Mouse (Mus musculus) cortical plate, adult 2 months (tissue): ENCODE data around the gene St5. TPM values are rescaled to one million over a fixed set of nuclear protein-coding genes. Genes with fewer than 3 reads are reported as not detected.

Source experiments
- H3K27ac ChIP-seq: fragments of 200-500 bp; 2 replicates; pipeline ENCODE4 v1.5.1; 2012; ENCODE audit warnings: low read length, control low read depth, inconsistent platforms; ENCODE audit not compliant: insufficient read depth
- H3K4me1 ChIP-seq: fragments of 200-500 bp; 2 replicates; pipeline ENCODE4 v1.6.1; 2011; ENCODE audit warnings: low read length; ENCODE audit not compliant: control insufficient read depth, insufficient read depth
- H3K4me3 ChIP-seq: fragments of 200-500 bp; 2 replicates; pipeline ENCODE4 v1.5.1; 2011; ENCODE audit warnings: mild to moderate bottlenecking, low read length, control low read depth; ENCODE audit not compliant: insufficient read depth
- CTCF ChIP-seq: fragments of 200-500 bp; IDR thresholded peaks from 2 replicates; pipeline ENCODE4 v1.5.1; 2011; ENCODE audit warnings: mild to moderate bottlenecking, control low read depth, low read length; ENCODE audit not compliant: insufficient read depth; ENCODE audit errors: extremely low read depth
- POLR2A ChIP-seq: fragments of 200-500 bp; IDR thresholded peaks from 2 replicates; pipeline ENCODE4 v1.6.1; 2011; ENCODE audit warnings: mild to moderate bottlenecking, low read length, control low read depth; ENCODE audit not compliant: insufficient read depth; ENCODE audit errors: extremely low read depth
- polyA plus RNA-seq: library from polyadenylated mRNA; depleted of rRNA; stranded (reverse); fragments of >200 nt; gene quantifications from 2 replicates; pipeline ENCODE4 v1.2.3, GENCODE M21; 2012

St5 gene
- polyA plus RNA-seq, 1 experiment, result 18.3 TPM

- H3K27ac ChIP-seq, result no peak overlapping the region; the same call in 1 of the 2 replicates
- TF ChIP-seq POLR2A, result no peak
- H3K4me1 ChIP-seq, result no peaks in the 10 kb centered on the region; the same call in 1 of the 2 replicates
- no peak overlapping the region for H3K4me3 ChIP-seq
Observed at GRCm38 (mm10) chr7:109631330-109631729, 72.1 kb downstream of the St5 start.

DNA sequence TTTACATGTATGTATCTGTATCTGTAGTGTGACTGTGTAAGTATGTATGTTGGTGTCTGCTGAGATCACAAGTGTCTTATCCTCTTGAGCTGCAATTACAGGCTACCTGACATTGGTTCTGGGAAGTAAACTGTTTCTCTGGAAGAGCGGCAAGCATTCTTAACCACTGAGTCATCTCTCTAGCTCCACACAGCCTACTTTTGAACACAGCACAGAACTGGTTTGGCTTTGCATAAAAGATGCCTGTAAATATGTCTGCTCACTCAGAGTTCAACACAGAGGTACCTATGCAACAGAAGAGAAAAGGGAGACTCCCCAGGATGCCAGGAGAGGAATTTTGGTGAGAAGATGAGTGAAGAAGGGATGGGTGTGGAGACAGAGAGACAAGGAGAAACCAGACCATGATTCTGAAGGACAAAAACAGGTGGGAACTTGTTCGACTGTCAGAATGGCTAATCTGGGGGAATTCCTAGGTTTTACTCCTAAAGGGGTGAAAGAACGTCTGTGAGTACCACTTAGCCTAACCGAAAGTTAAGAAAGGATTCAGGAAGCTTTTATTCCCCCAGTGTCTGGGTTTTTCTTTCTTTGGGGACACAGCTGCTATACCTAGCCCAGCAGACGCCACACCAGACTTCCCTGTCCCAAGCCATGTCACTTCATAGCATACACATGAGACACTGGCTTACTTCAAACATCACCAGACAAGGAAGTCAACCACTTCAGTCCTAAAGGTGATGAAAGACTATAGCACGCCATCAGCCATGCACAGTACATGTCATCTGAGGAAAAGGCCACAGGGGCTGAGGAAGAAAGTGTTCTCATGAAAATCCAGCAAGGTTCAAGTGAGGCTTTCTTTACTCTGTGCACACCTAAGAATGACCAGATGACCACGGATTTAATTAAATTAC, 73.3 kb downstream of the St5 start:
- Histone ChIP-seq H3K4me1 (no peaks in the 10 kb centered on the region; the same call in 1 of the 2 replicates), H3K27ac (no peak overlapping the region), H3K4me3 (no peak overlapping the region)
- TF ChIP-seq CTCF, result no peak
- no peak for TF ChIP-seq POLR2A

GRCm38 (mm10) chr7:109628935-109629609, 74.3 kb downstream of the St5 start:
- Histone ChIP-seq H3K4me3 (no peak overlapping the region), H3K4me1 (no peaks in the 10 kb centered on the region; the same call in 1 of the 2 replicates), H3K27ac (peak overlapping the region; percentile 75; the same call in 1 of the 2 replicates)
- no peak for TF ChIP-seq POLR2A
- no peak for TF ChIP-seq CTCF

DNA sequence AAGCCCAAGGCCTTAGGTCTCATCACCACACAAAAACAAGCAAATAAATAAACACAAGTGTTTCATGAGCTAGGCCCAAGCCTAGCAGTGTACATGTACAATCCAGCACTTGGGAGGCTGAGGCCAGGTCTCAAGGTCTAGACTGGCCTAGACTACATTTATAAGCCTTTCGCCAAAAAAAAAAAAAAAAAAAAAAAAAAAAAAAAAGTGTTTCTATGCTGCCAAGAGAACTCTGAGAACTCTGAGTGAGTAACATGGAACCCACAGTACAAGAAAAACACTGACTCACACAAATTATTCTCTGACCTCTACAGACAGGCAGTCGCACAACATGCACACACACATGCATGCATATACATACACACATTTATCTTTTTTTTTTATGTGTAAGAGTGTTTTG, 75.6 kb downstream of the St5 start:
- no peak overlapping the region for H3K4me3 ChIP-seq
- TF ChIP-seq CTCF (no peak), POLR2A (no peak)
- no peak overlapping the region for H3K27ac ChIP-seq
- H3K4me1 ChIP-seq, result no peaks in the 10 kb centered on the region; the same call in 1 of the 2 replicates

GRCm38 (mm10) chr7:109622234-109622838, 81.1 kb downstream of the St5 start:
- Histone ChIP-seq H3K4me3 (no peak overlapping the region), H3K4me1 (no peaks in the 10 kb centered on the region), H3K27ac (no peak overlapping the region)
- no peak for TF ChIP-seq CTCF
- no peak for TF ChIP-seq POLR2A

DNA sequence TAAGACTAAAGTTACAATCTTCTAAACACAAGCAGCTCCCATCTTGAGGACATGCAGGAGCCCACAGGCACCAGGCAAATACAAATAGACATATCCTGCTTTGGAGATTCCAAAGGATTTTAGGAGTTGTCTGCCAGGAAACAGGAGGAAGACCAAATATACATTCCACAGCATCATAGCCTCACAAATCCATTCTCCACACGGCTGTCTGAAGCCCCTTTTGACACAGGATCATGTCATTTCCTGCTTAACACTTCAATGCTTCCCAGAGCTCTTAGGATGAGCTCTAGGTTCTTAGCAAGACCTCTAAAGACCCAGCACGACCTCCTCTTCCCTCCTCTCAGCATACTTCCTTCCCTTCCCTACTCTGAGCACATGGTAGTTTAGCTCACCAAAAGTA, 82.4 kb downstream of the St5 start:
- Histone ChIP-seq H3K27ac (no peak overlapping the region), H3K4me1 (peaks cover 3% of the 10 kb centered on the region; the same call in 1 of the 2 replicates), H3K4me3 (no peak overlapping the region)
- TF ChIP-seq CTCF (no peak), POLR2A (no peak)

DNA sequence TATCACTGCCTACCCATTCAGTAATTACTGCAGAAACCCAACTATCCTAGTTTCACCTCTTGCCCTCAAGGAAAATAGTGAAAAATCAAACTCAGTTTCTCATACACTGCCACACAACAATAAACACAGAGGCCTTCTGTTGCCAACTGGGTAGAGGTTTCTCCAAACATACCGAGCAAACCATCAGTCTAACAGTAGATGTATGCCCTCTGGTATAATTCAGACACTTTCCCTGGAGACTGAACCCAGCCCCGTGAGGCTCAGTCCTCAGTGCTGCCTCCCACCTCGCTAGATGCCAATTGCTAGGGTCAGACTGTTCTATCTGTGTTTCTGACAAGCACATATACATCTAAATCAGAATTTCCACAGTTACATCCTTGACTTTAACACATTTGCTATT, 83.1 kb downstream of the St5 start:
- no peak for TF ChIP-seq POLR2A
- TF ChIP-seq CTCF, result no peak
- no peak overlapping the region for H3K4me3 ChIP-seq
- H3K4me1 ChIP-seq, result peaks cover 3% of the 10 kb centered on the region; the same call in 1 of the 2 replicates
- H3K27ac ChIP-seq, result no peak overlapping the region

DNA sequence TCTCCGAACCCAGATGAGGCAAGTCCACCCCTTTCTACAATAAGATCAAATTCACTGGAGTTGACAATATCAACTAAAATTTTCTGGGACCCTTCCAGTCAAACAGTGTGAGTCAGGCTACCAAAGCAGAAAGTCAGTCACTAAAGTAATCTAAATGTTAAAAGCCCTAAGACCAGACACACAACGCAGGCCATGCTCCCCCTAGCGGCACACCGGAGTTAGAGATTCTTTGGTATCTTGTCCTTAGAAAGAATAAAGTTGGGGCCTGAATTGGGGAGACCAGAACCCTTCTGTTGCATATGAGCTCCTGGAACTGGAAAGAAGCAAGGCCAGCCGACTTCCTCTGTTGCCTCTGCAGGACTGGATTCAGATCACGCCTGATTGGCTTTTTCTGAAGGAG, 84.7 kb downstream of the St5 start:
- Histone ChIP-seq H3K27ac (no peak overlapping the region), H3K4me1 (peaks cover 3% of the 10 kb centered on the region; the same call in 1 of the 2 replicates), H3K4me3 (no peak overlapping the region)
- TF ChIP-seq CTCF (peak; percentile 69), POLR2A (no peak)

- Histone ChIP-seq H3K27ac (no peak overlapping the region), H3K4me1 (peaks cover 5% of the 10 kb centered on the region), H3K4me3 (no peak overlapping the region)
- TF ChIP-seq CTCF (no peak), POLR2A (no peak)
Observed at GRCm38 (mm10) chr7:109617838-109618237, 85.6 kb downstream of the St5 start.
